Mouse (Mus musculus): ENCODE data around the gene Bckdha. TPM values are rescaled to one million over a fixed set of nuclear protein-coding genes. Genes with fewer than 3 reads are reported as not detected.

The Bckdha gene
- polyA plus RNA-seq, 1 experiment from 2014 or later, result 69.1 TPM

- DNase-seq (ENCODE audit: low spot score), result no peak
Observed at GRCm38 (mm10) chr7:25614831-25615705, 43.7 kb downstream of the Bckdha start.

- no peak for DNase-seq (ENCODE audit: low spot score)
Observed at GRCm38 (mm10) chr7:25614086-25614485, 44.7 kb downstream of the Bckdha start.

- no peak for DNase-seq (ENCODE audit: low spot score)
Observed at GRCm38 (mm10) chr7:25611501-25611900, 47.3 kb downstream of the Bckdha start.

GRCm38 (mm10) chr7:25610056-25610455 is 48.7 kb downstream of the Bckdha start:
- DNase-seq (ENCODE audit: low spot score), result no peak

GRCm38 (mm10) chr7:25607196-25607595 is 51.6 kb downstream of the Bckdha start:
- no peak for DNase-seq (ENCODE audit: low spot score)

- no peak for DNase-seq (ENCODE audit: low spot score)
Observed at GRCm38 (mm10) chr7:25606625-25607063, 52.1 kb downstream of the Bckdha start.

- no peak for DNase-seq (ENCODE audit: low spot score)
Observed at GRCm38 (mm10) chr7:25601346-25601745, 57.4 kb downstream of the Bckdha start.

- no peak for DNase-seq (ENCODE audit: low spot score)
Observed at GRCm38 (mm10) chr7:25600666-25601065, 58.1 kb downstream of the Bckdha start.

- peak; percentile 76 for DNase-seq (ENCODE audit: low spot score)
Observed at GRCm38 (mm10) chr7:25599663-25600062, 59.1 kb downstream of the Bckdha start.

- DNase-seq (ENCODE audit: low spot score), result no peak
Observed at GRCm38 (mm10) chr7:25593859-25594258, 64.9 kb downstream of the Bckdha start.

- no peak for DNase-seq (ENCODE audit: low spot score)
Observed at GRCm38 (mm10) chr7:25591226-25591625, 67.6 kb downstream of the Bckdha start.

- DNase-seq (ENCODE audit: low spot score), result no peak
Observed at GRCm38 (mm10) chr7:25585351-25586204, 73.2 kb downstream of the Bckdha start.

GRCm38 (mm10) chr7:25584651-25585050 is 74.1 kb downstream of the Bckdha start:
- DNase-seq (ENCODE audit: low spot score), result no peak

GRCm38 (mm10) chr7:25582301-25582810 is 76.4 kb downstream of the Bckdha start:
- DNase-seq (ENCODE audit: low spot score), result no peak

Other genes starting within 250 kb of the Bckdha start
- gene Cxcl17, start 246.1 kb downstream of the Bckdha start, polyA plus RNA-seq (2015; fragmentation: Nextera tagmentation; extraction: Ambion mirVana), result 1.0 and 2.0 TPM in 2 replicates
- 2.0 and 2.5 TPM in 2 replicates for gene Ceacam1, start 181.4 kb downstream of the Bckdha start, polyA plus RNA-seq (2015; fragmentation: Nextera tagmentation; extraction: Ambion mirVana)
- gene Ceacam2, start 119.1 kb downstream of the Bckdha start, polyA plus RNA-seq (2015; fragmentation: Nextera tagmentation; extraction: Ambion mirVana), result not detected in 2 replicates
- not detected in 2 replicates for gene Erich4, start 43.1 kb downstream of the Bckdha start, polyA plus RNA-seq (2015; fragmentation: Nextera tagmentation; extraction: Ambion mirVana)
- 36.2 and 40.3 TPM in 2 replicates for gene Dmac2, start 39.6 kb downstream of the Bckdha start, polyA plus RNA-seq (2015; fragmentation: Nextera tagmentation; extraction: Ambion mirVana)
- 13.1 and 13.4 TPM in 2 replicates for gene B3gnt8, start 32.3 kb downstream of the Bckdha start, polyA plus RNA-seq (2015; fragmentation: Nextera tagmentation; extraction: Ambion mirVana)
- 146 and 147 TPM in 2 replicates for gene Exosc5, start 183 bp upstream of the Bckdha start, polyA plus RNA-seq (2015; fragmentation: Nextera tagmentation; extraction: Ambion mirVana)
- gene Tmem91, start 16.2 kb upstream of the Bckdha start, polyA plus RNA-seq (2015; fragmentation: Nextera tagmentation; extraction: Ambion mirVana), result 4.0 and 6.3 TPM in 2 replicates
- 67.9 and 68.3 TPM in 2 replicates for gene B9d2, start 21.8 kb upstream of the Bckdha start, polyA plus RNA-seq (2015; fragmentation: Nextera tagmentation; extraction: Ambion mirVana)
- 8.5 and 11.6 TPM in 2 replicates for gene Tgfb1, start 28.0 kb upstream of the Bckdha start, polyA plus RNA-seq (2015; fragmentation: Nextera tagmentation; extraction: Ambion mirVana)
- gene Ccdc97, start 60.1 kb upstream of the Bckdha start, polyA plus RNA-seq (2015; fragmentation: Nextera tagmentation; extraction: Ambion mirVana), result 16.2 and 22.4 TPM in 2 replicates
- 64.9 and 66.2 TPM in 2 replicates for gene Hnrnpul1, start 95.8 kb upstream of the Bckdha start, polyA plus RNA-seq (2015; fragmentation: Nextera tagmentation; extraction: Ambion mirVana)
- 26.9 and 29.4 TPM in 2 replicates for gene Axl, start 129.7 kb upstream of the Bckdha start, polyA plus RNA-seq (2015; fragmentation: Nextera tagmentation; extraction: Ambion mirVana)
- gene Cyp2s1, start 157.9 kb upstream of the Bckdha start, polyA plus RNA-seq (2015; fragmentation: Nextera tagmentation; extraction: Ambion mirVana), result 0.51 and 0.54 TPM in 2 replicates
- 0.10 and 0.13 TPM in 2 replicates for gene Cyp2b10, start 238.6 kb upstream of the Bckdha start, polyA plus RNA-seq (2015; fragmentation: Nextera tagmentation; extraction: Ambion mirVana)

All from thymus, postnatal 0 days (tissue).